Mouse (Mus musculus) MEL (cell line): ENCODE data around the gene Trf. TPM values are rescaled to one million over a fixed set of nuclear protein-coding genes. Genes with fewer than 3 reads are reported as not detected.

Experiments
- DNase-seq: peaks from one replicate; pipeline ENCODE4 v3.0.0; 2011; ENCODE audit warnings: low read depth, low spot score
- H3K27ac ChIP-seq: 2 replicates; pipeline ENCODE4 v1.5.1; 2012; ENCODE audit warnings: low read depth, mild to moderate bottlenecking, control low read depth, low read length, moderate library complexity; ENCODE audit not compliant: control insufficient read depth
- H3K27me3 ChIP-seq, 2 experiments: fragments of 150-350 bp in 1 of 2; sonication (generic) in 1 of 2; 2 replicates each; pipeline ENCODE4 v1.6.1; 2012; ENCODE audit warnings: low read length in 2 of 2, mild to moderate bottlenecking in 2 of 2, improper control_type of control experiment in 1 of 2, moderate library complexity in 1 of 2; ENCODE audit not compliant: insufficient read depth in 2 of 2, control insufficient read depth in 1 of 2
- H3K36me3 ChIP-seq, 2 experiments: 2 replicates each; pipeline ENCODE4 v1.6.1; 2012 to 2014; ENCODE audit warnings: low read length in 2 of 2, improper control_type of control experiment in 1 of 2, inconsistent platforms in 1 of 2, mild to moderate bottlenecking in 1 of 2; ENCODE audit not compliant: insufficient read depth in 2 of 2, control insufficient read depth in 1 of 2
- H3K4me1 ChIP-seq, 2 experiments: fragments of 150-350 bp in 1 of 2; sonication (generic) in 1 of 2; 2 replicates each; pipeline ENCODE4 v1.6.1; 2012; ENCODE audit warnings: low read length in 2 of 2, improper control_type of control experiment in 1 of 2, mild to moderate bottlenecking in 1 of 2; ENCODE audit not compliant: insufficient read depth in 2 of 2, control insufficient read depth in 1 of 2
- H3K4me3 ChIP-seq, 2 experiments: fragments of 150-350 bp in 1 of 2; sonication (generic) in 1 of 2; 2 replicates each; pipeline ENCODE4 v1.5.1; 2012; ENCODE audit warnings: low read depth in 2 of 2, low read length in 2 of 2, mild to moderate bottlenecking in 2 of 2, moderate library complexity in 2 of 2, control low read depth in 1 of 2, improper control_type of control experiment in 1 of 2; ENCODE audit not compliant: control insufficient read depth in 1 of 2, insufficient read depth in 1 of 2
- H3K79me2 ChIP-seq: 2 replicates; pipeline ENCODE4 v1.6.1; 2012; ENCODE audit warnings: mild to moderate bottlenecking, low read length, moderate library complexity; ENCODE audit not compliant: control insufficient read depth, poor library complexity, insufficient read depth
- H3K9ac ChIP-seq: 2 replicates; pipeline ENCODE4 v1.6.1; 2012; ENCODE audit warnings: low read depth, mild to moderate bottlenecking, control low read depth, low read length, moderate library complexity; ENCODE audit not compliant: control insufficient read depth, poor library complexity, severe bottlenecking
- H3K9me3 ChIP-seq: fragments of 150-350 bp; sonication (generic); replicated peaks from 2 replicates; pipeline ENCODE4 v1.6.1; 2012; ENCODE audit warnings: mild to moderate bottlenecking, low read length, improper control_type of control experiment, moderate library complexity; ENCODE audit not compliant: insufficient read depth
- USF1 ChIP-seq: IDR thresholded peaks from 2 replicates; pipeline ENCODE4 v1.6.1; 2014; ENCODE audit warnings: low read depth, mild to moderate bottlenecking, inconsistent platforms, low read length, improper control_type of control experiment, moderate library complexity
- polyA plus RNA-seq, 2 experiments: library from polyadenylated mRNA; stranded (reverse) in 1 of 2; unstranded in 1 of 2; fragments of >175 nt in 1 of 2; fragments of >200 nt in 1 of 2; gene quantifications; 2 replicates each; pipeline versions ENCODE4 v1.2.1 to v1.2.4; 2012; ENCODE audit warnings: low replicate concordance in 2 of 2, low read depth in 1 of 2; ENCODE audit not compliant: insufficient read length in 2 of 2, insufficient read depth in 1 of 2, missing spikeins in 1 of 2
- total RNA-seq: library from RNA; depleted of rRNA; stranded (reverse); fragments of 300-350 nt; gene quantifications from 2 replicates; pipeline ENCODE4 v1.2.3, GENCODE M21; 2012; rRNA removed

The Trf gene
- total and polyA plus RNA-seq, 3 experiments: not detected

DNA sequence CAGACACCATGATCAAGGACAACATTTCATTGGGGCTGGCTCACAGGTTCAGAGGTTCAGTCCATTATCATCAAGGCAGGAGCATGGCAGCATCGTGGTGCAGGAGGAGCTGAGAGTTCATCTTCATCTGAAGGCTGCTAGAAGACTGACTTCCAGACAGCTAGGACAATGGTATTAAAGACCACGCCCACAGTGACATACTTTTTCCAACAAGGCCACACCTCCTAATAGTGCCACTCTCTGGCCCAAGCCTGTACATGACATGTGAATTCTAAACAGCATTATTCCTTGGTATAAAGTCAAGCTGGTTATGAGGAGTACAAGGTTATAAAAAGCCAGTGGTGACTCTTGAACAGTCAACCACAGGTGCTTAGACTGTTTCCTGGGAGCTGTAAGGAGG lies 75.7 kb downstream of the Trf start:
- Histone ChIP-seq H3K79me2 (no peaks in the 10 kb centered on the region), H3K27me3 (no peaks in the 10 kb centered on the region), H3K27ac (no peak overlapping the region), H3K4me3 (no peak overlapping the region), H3K9me3 (no peaks in the 10 kb centered on the region), H3K9ac (no peak overlapping the region), H3K36me3 (no peaks in the 10 kb centered on the region), H3K4me1 (peaks cover 0 to 4% of the 10 kb centered on the region in 2 experiments; a peak in 2 of 4 replicates)
- DNase-seq: no peak
- TF ChIP-seq USF1: no peak

Other genes with a start within 250 kb of the Trf start
- gene Slco2a1, start 241.7 kb downstream of the Trf start, total RNA-seq: not detected in 2 replicates
- gene Slco2a1, start 241.7 kb downstream of the Trf start, polyA plus RNA-seq: under 1 TPM in 1 of 2 experiments, not detected in 1; 0.01 TPM
- not detected in 2 replicates for gene Rab6b, start 118.7 kb downstream of the Trf start, total RNA-seq
- gene Rab6b, start 118.7 kb downstream of the Trf start, polyA plus RNA-seq: not detected
- gene Srprb, start 28.3 kb downstream of the Trf start, total RNA-seq: 62.0 and 71.5 TPM in 2 replicates
- 10 to 100 TPM in 1 of 2 experiments, not detected in 1; 85.0 TPM for gene Srprb, start 28.3 kb downstream of the Trf start, polyA plus RNA-seq
- not detected in 2 replicates for gene Gm20425, start 137 bp downstream of the Trf start, total RNA-seq
- not detected for gene Gm20425, start 137 bp downstream of the Trf start, polyA plus RNA-seq
- 0.07 and 0.62 TPM in 2 replicates for gene 1300017J02Rik, start 74.6 kb upstream of the Trf start, total RNA-seq
- gene 1300017J02Rik, start 74.6 kb upstream of the Trf start, polyA plus RNA-seq: 1 to 10 TPM in 1 of 2 experiments, not detected in 1; 2.6 TPM
- gene Topbp1, start 74.8 kb upstream of the Trf start, total RNA-seq: 120 and 127 TPM in 2 replicates
- 100 to 1,000 TPM; 216 to 756 TPM for gene Topbp1, start 74.8 kb upstream of the Trf start, polyA plus RNA-seq
- 241 and 258 TPM in 2 replicates for gene Cdv3, start 135.4 kb upstream of the Trf start, total RNA-seq
- gene Cdv3, start 135.4 kb upstream of the Trf start, polyA plus RNA-seq: 100 to 1,000 TPM; 115 to 232 TPM
- gene Bfsp2, start 250.0 kb upstream of the Trf start, total RNA-seq: 0.10 and 0.27 TPM in 2 replicates
- gene Bfsp2, start 250.0 kb upstream of the Trf start, polyA plus RNA-seq: 1 to 10 TPM in 1 of 2 experiments, not detected in 1; 2.4 TPM